Mouse (Mus musculus) heart, postnatal 0 days (tissue): Measurements from ENCODE around the gene Myh7b.

Experiments used
- CTCF ChIP-seq: IDR thresholded peaks from 2 replicates; pipeline ENCODE4 v1.5.1; 2016; ENCODE audit warnings: antibody characterized with exemption, control low read depth, low read depth
- EP300 ChIP-seq: IDR thresholded peaks from 2 replicates; pipeline ENCODE4 v1.6.1; 2016; ENCODE audit warnings: antibody characterized with exemption, low read depth

GRCm38 (mm10) chr2:155627030-155627738, 16.2 kb downstream of the Myh7b start:
- peak; percentile 85 for TF ChIP-seq CTCF
- TF ChIP-seq EP300: no peak
